Mouse (Mus musculus) lung, embryonic 15.5 days (tissue): Measurements from ENCODE around the gene Klhl7. TPM values are rescaled to one million over a fixed set of nuclear protein-coding genes. Genes with fewer than 3 reads are reported as not detected.
"Not testable (repeated sequence)": the region's sequence is repeated elsewhere in the genome, so short reads cannot be mapped to it uniquely, and the experiment has no call there.

Source experiments
- ATAC-seq: fragments of 200-750 bp; cut with Nextera tagmentation; 2 replicates; pipeline ENCODE4 v1.8.0; 2017; ENCODE audit warnings: moderate number of reproducible peaks, borderline replicate concordance; ENCODE audit not compliant: low FRiP score, low TSS enrichment; ENCODE audit errors: extremely low read depth
- H3K27ac ChIP-seq: fragments of 300-500 bp; sonication (generic); 2 replicates; pipeline ENCODE4 v1.5.1; 2015; ENCODE audit warnings: moderate library complexity, mild to moderate bottlenecking, inconsistent platforms
- H3K27me3 ChIP-seq: fragments of 300-500 bp; sonication (generic); 2 replicates; pipeline ENCODE4 v1.6.1; 2015; ENCODE audit warnings: inconsistent platforms
- H3K36me3 ChIP-seq: fragments of 300-500 bp; sonication (generic); 2 replicates; pipeline ENCODE4 v1.6.1; 2015; ENCODE audit warnings: inconsistent platforms
- H3K4me1 ChIP-seq: fragments of 300-500 bp; sonication (generic); 2 replicates; pipeline ENCODE4 v1.6.1; 2015; ENCODE audit warnings: inconsistent platforms
- H3K4me2 ChIP-seq: fragments of 300-500 bp; sonication (generic); 2 replicates; pipeline ENCODE4 v1.6.1; 2015; ENCODE audit warnings: inconsistent platforms, mild to moderate bottlenecking, moderate library complexity
- H3K4me3 ChIP-seq: fragments of 300-500 bp; sonication (generic); 2 replicates; pipeline ENCODE4 v1.5.1; 2015; ENCODE audit warnings: mild to moderate bottlenecking, inconsistent platforms
- H3K9ac ChIP-seq: fragments of 300-500 bp; sonication (generic); 2 replicates; pipeline ENCODE4 v1.6.1; 2015; ENCODE audit warnings: inconsistent platforms
- H3K9me3 ChIP-seq: fragments of 300-500 bp; sonication (generic); 2 replicates; pipeline ENCODE4 v1.6.1; 2016; ENCODE audit warnings: inconsistent platforms
- WGBS: fragments of 180-500 bp; shearing (Covaris S2); methylation state at CpG from one replicate; pipeline ENCODE4 v1.1.7; 2015; 5-methylcytosine and 5-hydroxymethylcytosine counted together
- polyA plus RNA-seq: library from polyadenylated mRNA; unstranded; fragments of >200 nt; fragmentation: Nextera tagmentation; extraction: Ambion mirVana; gene quantifications from 2 replicates; pipeline ENCODE4 v1.2.1, GENCODE M21; 2015

Klhl7 gene
- polyA plus RNA-seq, 1 experiment from 2014 or later: 46.6 TPM

- no peak for ATAC-seq
- Histone ChIP-seq H3K4me2 (peak overlapping the region; percentile 71), H3K9me3 (no peaks in the 10 kb centered on the region), H3K36me3 (no peaks in the 10 kb centered on the region), H3K27ac (0 out of 2 replicates have a peak overlapping the region, but pooled peaks have one; percentile 80), H3K9ac (peak overlapping the region; percentile 72), H3K4me1 (0 out of 2 replicates have a peak, but pooled peaks cover 6% of the 10 kb centered on the region), H3K4me3 (peak overlapping the region; percentile 67), H3K27me3 (no peaks in the 10 kb centered on the region)
- 4% methylated on average over 8 of the region's 8 CpGs for WGBS
These were observed 1.2 kb downstream of the Klhl7 start for GRCm38 (mm10) chr5:24101446-24102140.

GRCm38 (mm10) chr5:24103235-24103634 lies 2.8 kb downstream of the Klhl7 start:
- not testable (repeated sequence) for H3K9me3 ChIP-seq, ATAC-seq

GRCm38 (mm10) chr5:24103841-24104240 lies 3.4 kb downstream of the Klhl7 start:
- Histone ChIP-seq H3K9me3 (no peaks in the 10 kb centered on the region), H3K4me1 (0 out of 2 replicates have a peak, but pooled peaks cover 6% of the 10 kb centered on the region), H3K27me3 (no peaks in the 10 kb centered on the region), H3K4me2 (no peak overlapping the region), H3K4me3 (no peak overlapping the region), H3K27ac (no peak overlapping the region), H3K9ac (no peak overlapping the region), H3K36me3 (no peaks in the 10 kb centered on the region)
- no peak for ATAC-seq
- 73% methylated on average over 2 of the region's 2 CpGs for WGBS

More at GRCm38 (mm10) chr5:24103235-24103634, 2.8 kb downstream of the Klhl7 start:
- H3K4me2 ChIP-seq, H3K9ac ChIP-seq, H3K36me3 ChIP-seq, H3K4me3 ChIP-seq, H3K4me1 ChIP-seq, H3K27me3 ChIP-seq, H3K27ac ChIP-seq: not testable (repeated sequence)
- WGBS: 75% methylated on average over 2 of the region's 2 CpGs

GRCm38 (mm10) chr5:24107071-24107739 lies 6.8 kb downstream of the Klhl7 start:
- no peak overlapping the region for H3K4me3 ChIP-seq
- H3K9me3 ChIP-seq: no peaks in the 10 kb centered on the region
- H3K4me2 ChIP-seq: no peak overlapping the region
- ATAC-seq: no peak
- H3K27ac ChIP-seq: no peak overlapping the region
- H3K36me3 ChIP-seq: no peaks in the 10 kb centered on the region
- no peak overlapping the region for H3K9ac ChIP-seq
- H3K27me3 ChIP-seq: no peaks in the 10 kb centered on the region
- no peaks in the 10 kb centered on the region for H3K4me1 ChIP-seq
- 92% methylated on average over 7 of the region's 7 CpGs for WGBS

- H3K4me2 ChIP-seq: no peak overlapping the region
- H3K4me3 ChIP-seq: no peak overlapping the region
- no peaks in the 10 kb centered on the region for H3K4me1 ChIP-seq
- H3K27me3 ChIP-seq: no peaks in the 10 kb centered on the region
- no peak for ATAC-seq
- H3K9me3 ChIP-seq: no peaks in the 10 kb centered on the region
- no peak overlapping the region for H3K27ac ChIP-seq
- 71% methylated on average over 3 of the region's 3 CpGs for WGBS
- H3K9ac ChIP-seq: no peak overlapping the region
- no peaks in the 10 kb centered on the region for H3K36me3 ChIP-seq
These were observed 7.3 kb downstream of the Klhl7 start for GRCm38 (mm10) chr5:24107740-24108098.

GRCm38 (mm10) chr5:24110068-24110467 lies 9.7 kb downstream of the Klhl7 start:
- WGBS: 77% methylated on average over 5 of the region's 5 CpGs
- no peaks in the 10 kb centered on the region for H3K27me3 ChIP-seq
- no peaks in the 10 kb centered on the region for H3K4me1 ChIP-seq
- no peak overlapping the region for H3K4me2 ChIP-seq
- H3K36me3 ChIP-seq: no peaks in the 10 kb centered on the region
- no peak overlapping the region for H3K27ac ChIP-seq
- H3K9me3 ChIP-seq: no peaks in the 10 kb centered on the region
- no peak overlapping the region for H3K9ac ChIP-seq
- no peak for ATAC-seq
- H3K4me3 ChIP-seq: no peak overlapping the region

- no peak for ATAC-seq
These were observed 11.9 kb downstream of the Klhl7 start for GRCm38 (mm10) chr5:24112116-24112903.

GRCm38 (mm10) chr5:24122221-24122620 lies 21.8 kb downstream of the Klhl7 start:
- no peak overlapping the region for H3K4me2 ChIP-seq
- H3K36me3 ChIP-seq: no peaks in the 10 kb centered on the region; the same call in 1 of the 2 replicates
- H3K9me3 ChIP-seq: no peaks in the 10 kb centered on the region
- no peak overlapping the region for H3K9ac ChIP-seq
- H3K4me3 ChIP-seq: no peak overlapping the region
- H3K27me3 ChIP-seq: no peaks in the 10 kb centered on the region
- H3K27ac ChIP-seq: no peak overlapping the region
- no peaks in the 10 kb centered on the region for H3K4me1 ChIP-seq
- WGBS: 92% methylated on average over 2 of the region's 2 CpGs
- no peak for ATAC-seq

More at GRCm38 (mm10) chr5:24112116-24112903, 11.9 kb downstream of the Klhl7 start:
- 81% methylated on average over 12 of the region's 12 CpGs for WGBS
- Histone ChIP-seq H3K27me3 (no peaks in the 10 kb centered on the region), H3K27ac (no peak overlapping the region), H3K4me2 (no peak overlapping the region), H3K9me3 (no peaks in the 10 kb centered on the region), H3K36me3 (no peaks in the 10 kb centered on the region), H3K4me3 (no peak overlapping the region), H3K9ac (no peak overlapping the region), H3K4me1 (no peaks in the 10 kb centered on the region)

- H3K4me1 ChIP-seq: no peaks in the 10 kb centered on the region
- H3K36me3 ChIP-seq: no peaks in the 10 kb centered on the region; the same call in 1 of the 2 replicates
- no peak overlapping the region for H3K27ac ChIP-seq
- no peak overlapping the region for H3K4me3 ChIP-seq
- 93% methylated on average over 1 of the region's 1 CpGs for WGBS
- H3K27me3 ChIP-seq: no peaks in the 10 kb centered on the region
- no peak overlapping the region for H3K9ac ChIP-seq
- no peaks in the 10 kb centered on the region for H3K9me3 ChIP-seq
- no peak overlapping the region for H3K4me2 ChIP-seq
- no peak for ATAC-seq
These were observed 23.8 kb downstream of the Klhl7 start for GRCm38 (mm10) chr5:24124175-24124574.

GRCm38 (mm10) chr5:24124579-24125276 lies 24.3 kb downstream of the Klhl7 start:
- Histone ChIP-seq H3K27me3 (no peaks in the 10 kb centered on the region), H3K27ac (no peak overlapping the region), H3K9me3 (no peaks in the 10 kb centered on the region), H3K9ac (no peak overlapping the region), H3K4me2 (no peak overlapping the region), H3K4me1 (no peaks in the 10 kb centered on the region), H3K36me3 (no peaks in the 10 kb centered on the region; the same call in 1 of the 2 replicates), H3K4me3 (no peak overlapping the region)
- 79% methylated on average over 3 of the region's 3 CpGs for WGBS
- ATAC-seq: no peak

GRCm38 (mm10) chr5:24125910-24126636 lies 25.7 kb downstream of the Klhl7 start:
- Histone ChIP-seq H3K4me3 (no peak overlapping the region), H3K4me2 (no peak overlapping the region), H3K9me3 (no peaks in the 10 kb centered on the region), H3K27ac (0 out of 2 replicates have a peak overlapping the region, but pooled peaks have one; percentile 36), H3K9ac (no peak overlapping the region), H3K36me3 (no peaks in the 10 kb centered on the region), H3K4me1 (no peaks in the 10 kb centered on the region), H3K27me3 (no peaks in the 10 kb centered on the region)
- WGBS: 76% methylated on average over 1 of the region's 1 CpGs
- ATAC-seq: no peak
